In genomic region chr8:117259431-117260001, GRCm38 (mm10) we compare ENCODE assay signal across 8 mouse cellular contexts. TPM values are rescaled to one million over a fixed set of nuclear protein-coding genes. Genes with fewer than 3 reads are reported as not detected.
A peak's percentile ranks its signal among the peaks of the same experiment; 100 is the strongest.
DNase-seq lines count a peak whose midpoint lies in the region; ATAC-seq and TF ChIP-seq lines count a peak whose summit lies in the region.

No protein-coding gene starts in this region.

- H3K4me1 ChIP-seq in embryonic fibroblast, embryonic 13.5 days (ENCODE audit: control insufficient read depth, insufficient read depth, low read length) = peaks cover 10% of the 10 kb centered on the region
- H3K4me1 ChIP-seq in kidney, embryonic 16.5 days (ENCODE audit: insufficient read depth, low read length) = peaks cover 55% of the 10 kb centered on the region

- WGBS in kidney, embryonic 16.5 days = 48% methylated on average over 11 of the region's 11 CpGs

- intact Hi-C loops in left cerebral cortex, postnatal 25 days (cut with DNase I) = loop anchor here (2.0 to 5.0 kb wide), 3 partner anchors 27 to 119 kb away; no protein-coding TSS in a partner anchor

- H3K4me3 ChIP-seq in embryonic fibroblast, embryonic 13.5 days (ENCODE audit: insufficient read depth, low read length) = peak overlapping the region; percentile 86
- H3K4me3 ChIP-seq in kidney, embryonic 16.5 days (ENCODE audit: low read length) = peak overlapping the region; percentile 92

- DNase-seq in left cerebral cortex, postnatal 25 days (ENCODE audit: low spot score in 2 of 2) = peak; percentile 29 to 48
- no peak for DNase-seq in left cerebral cortex, adult 11 months (ENCODE audit: low spot score)
- peak; percentile 38 for DNase-seq in lung, postnatal 14 days
- no peak for DNase-seq in layer of hippocampus, adult 18-20 months (ENCODE audit: low spot score in 2 of 2)
- DNase-seq in retina, postnatal 1 day = no peak
- DNase-seq in cerebellum, postnatal 4 days (ENCODE audit: low spot score in 2 of 2) = no peak

- H3K27ac ChIP-seq in embryonic fibroblast, embryonic 13.5 days (ENCODE audit: insufficient read depth, low read length) = peak overlapping the region; percentile 66; the same call in 1 of the 2 replicates
- H3K27ac ChIP-seq in kidney, embryonic 16.5 days (ENCODE audit: low read length) = peak overlapping the region; percentile 51

- no peaks in the 10 kb centered on the region for H3K36me3 ChIP-seq in kidney, embryonic 16.5 days (ENCODE audit: insufficient read depth, low read length)

- peak overlapping the region; percentile 94 for H3K9ac ChIP-seq in kidney, embryonic 16.5 days (replicated peaks; ENCODE audit: low read length)

- no peak for ATAC-seq in kidney, embryonic 16.5 days (ENCODE audit: low FRiP score, low TSS enrichment)

- no peaks in the 10 kb centered on the region for H3K27me3 ChIP-seq in kidney, embryonic 16.5 days (ENCODE audit: insufficient read depth, low read length)

- no peak for TF ChIP-seq CTCF in embryonic fibroblast, embryonic 13.5 days (IDR thresholded peaks at IDR 0.05; ENCODE audit: borderline replicate concordance, insufficient read depth, low read length)

- peak overlapping the region; percentile 85 for H3K4me2 ChIP-seq in kidney, embryonic 16.5 days (replicated peaks; ENCODE audit: low read depth, low read length)

- no peaks in the 10 kb centered on the region for H3K9me3 ChIP-seq in kidney, embryonic 16.5 days (ENCODE audit: low read length)

- no peak for TF ChIP-seq POLR2A in embryonic fibroblast, embryonic 13.5 days (IDR thresholded peaks at IDR 0.05; ENCODE audit: low read depth, low read length)

RNA-seq across cellular contexts. Expression of gene Cmip, which starts 2.7 kb away (rescaled TPM):
- 100 to 1,000 TPM; 325 to 362 TPM for total RNA-seq in left cerebral cortex, postnatal 25 days (2021)
- polyA plus RNA-seq in embryonic fibroblast, embryonic 13.5 days (2011; ENCODE audit: insufficient read length, low read depth, missing spikeins) = 31.0 and 40.2 TPM in 2 replicates
- polyA plus RNA-seq in kidney, embryonic 16.5 days (2015; fragmentation: Nextera tagmentation; extraction: Ambion mirVana) = 20.4 and 21.0 TPM in 2 replicates
- 100 to 1,000 TPM; 275 to 296 TPM for total RNA-seq in layer of hippocampus, adult 18-20 months (2021)

Comparison
In these comparisons a context has a peak if more than half of its experiments do, and no peak if none do; other contexts are left out.
1. DNase-seq: peak in left cerebral cortex, postnatal 25 days (2 of 2) and lung, postnatal 14 days (single experiment); none in left cerebral cortex, adult 11 months (single experiment), layer of hippocampus, adult 18-20 months (0 of 2), retina, postnatal 1 day (single experiment) and cerebellum, postnatal 4 days (0 of 2).